Mouse (Mus musculus) MEL (cell line): ENCODE measurements around the gene Arhgap18. TPM values are rescaled to one million over a fixed set of nuclear protein-coding genes. Genes with fewer than 3 reads are reported as not detected.

Source experiments
- DNase-seq: peaks from one replicate; pipeline ENCODE4 v3.0.0; 2011; ENCODE audit warnings: low read depth, low spot score
- H3K27ac ChIP-seq: 2 replicates; pipeline ENCODE4 v1.5.1; 2012; ENCODE audit warnings: low read depth, mild to moderate bottlenecking, control low read depth, low read length, moderate library complexity; ENCODE audit not compliant: control insufficient read depth
- H3K27me3 ChIP-seq, 2 experiments: fragments of 150-350 bp in 1 of 2; sonication (generic) in 1 of 2; 2 replicates each; pipeline ENCODE4 v1.6.1; 2012; ENCODE audit warnings: low read length in 2 of 2, mild to moderate bottlenecking in 2 of 2, improper control_type of control experiment in 1 of 2, moderate library complexity in 1 of 2; ENCODE audit not compliant: insufficient read depth in 2 of 2, control insufficient read depth in 1 of 2
- H3K36me3 ChIP-seq, 2 experiments: 2 replicates each; pipeline ENCODE4 v1.6.1; 2012 to 2014; ENCODE audit warnings: low read length in 2 of 2, improper control_type of control experiment in 1 of 2, inconsistent platforms in 1 of 2, mild to moderate bottlenecking in 1 of 2; ENCODE audit not compliant: insufficient read depth in 2 of 2, control insufficient read depth in 1 of 2
- H3K4me1 ChIP-seq, 2 experiments: fragments of 150-350 bp in 1 of 2; sonication (generic) in 1 of 2; 2 replicates each; pipeline ENCODE4 v1.6.1; 2012; ENCODE audit warnings: low read length in 2 of 2, improper control_type of control experiment in 1 of 2, mild to moderate bottlenecking in 1 of 2; ENCODE audit not compliant: insufficient read depth in 2 of 2, control insufficient read depth in 1 of 2
- H3K4me3 ChIP-seq, 2 experiments: fragments of 150-350 bp in 1 of 2; sonication (generic) in 1 of 2; 2 replicates each; pipeline ENCODE4 v1.5.1; 2012; ENCODE audit warnings: low read depth in 2 of 2, low read length in 2 of 2, mild to moderate bottlenecking in 2 of 2, moderate library complexity in 2 of 2, control low read depth in 1 of 2, improper control_type of control experiment in 1 of 2; ENCODE audit not compliant: control insufficient read depth in 1 of 2, insufficient read depth in 1 of 2
- H3K79me2 ChIP-seq: 2 replicates; pipeline ENCODE4 v1.6.1; 2012; ENCODE audit warnings: mild to moderate bottlenecking, low read length, moderate library complexity; ENCODE audit not compliant: control insufficient read depth, poor library complexity, insufficient read depth
- H3K9ac ChIP-seq: 2 replicates; pipeline ENCODE4 v1.6.1; 2012; ENCODE audit warnings: low read depth, mild to moderate bottlenecking, control low read depth, low read length, moderate library complexity; ENCODE audit not compliant: control insufficient read depth, poor library complexity, severe bottlenecking
- H3K9me3 ChIP-seq: fragments of 150-350 bp; sonication (generic); replicated peaks from 2 replicates; pipeline ENCODE4 v1.6.1; 2012; ENCODE audit warnings: mild to moderate bottlenecking, low read length, improper control_type of control experiment, moderate library complexity; ENCODE audit not compliant: insufficient read depth
- BHLHE40 ChIP-seq: IDR thresholded peaks from 2 replicates; pipeline ENCODE4 v1.6.1; 2012; ENCODE audit warnings: low read depth, mild to moderate bottlenecking, inconsistent platforms, low read length, improper control_type of control experiment, borderline replicate concordance
- CHD2 ChIP-seq: IDR thresholded peaks from 2 replicates; pipeline ENCODE4 v1.6.1; 2011; ENCODE audit warnings: low read length, improper control_type of control experiment
- CTCF ChIP-seq, 3 experiments: IDR thresholded peaks in 2 of 3; conservative IDR thresholded peaks in 1 of 3; 2 replicates each; pipeline ENCODE4 v1.5.1; 2011 to 2012; ENCODE audit warnings: low read length in 3 of 3, low read depth in 2 of 3, mild to moderate bottlenecking in 2 of 3, improper control_type of control experiment in 1 of 3, inconsistent platforms in 1 of 3, mixed read lengths in 1 of 3, moderate library complexity in 1 of 3; ENCODE audit not compliant: control insufficient read depth in 1 of 3, insufficient read depth in 1 of 3, poor library complexity in 1 of 3, severe bottlenecking in 1 of 3
- ELF1 ChIP-seq: IDR thresholded peaks from 2 replicates; pipeline ENCODE4 v1.6.1; 2014; ENCODE audit warnings: low read depth, mild to moderate bottlenecking, inconsistent platforms, low read length, improper control_type of control experiment, moderate library complexity
- EP300 ChIP-seq, 2 experiments: IDR thresholded peaks; 2 replicates each; pipeline ENCODE4 v1.6.1; 2011; ENCODE audit warnings: improper control_type of control experiment in 2 of 2, low read length in 2 of 2, low read depth in 1 of 2, mild to moderate bottlenecking in 1 of 2
- GATA1 ChIP-seq: IDR thresholded peaks from 2 replicates; pipeline ENCODE4 v1.6.1; 2011; ENCODE audit warnings: low read depth, low read length, improper control_type of control experiment
- JUND ChIP-seq: IDR thresholded peaks from 2 replicates; pipeline ENCODE4 v1.6.1; 2011; ENCODE audit warnings: low read depth, mild to moderate bottlenecking, improper control_type of control experiment, low read length
- MAZ ChIP-seq: IDR thresholded peaks from 2 replicates; pipeline ENCODE4 v1.6.1; 2012; ENCODE audit warnings: low read depth, mild to moderate bottlenecking, inconsistent platforms, low read length, improper control_type of control experiment
- RAD21 ChIP-seq: IDR thresholded peaks from 2 replicates; pipeline ENCODE4 v1.6.1; 2011; ENCODE audit warnings: mild to moderate bottlenecking, low read depth, low read length, improper control_type of control experiment
- RCOR1 ChIP-seq: IDR thresholded peaks from 2 replicates; pipeline ENCODE4 v1.6.1; 2012; ENCODE audit warnings: low read depth, mild to moderate bottlenecking, inconsistent platforms, low read length, improper control_type of control experiment
- SIN3A ChIP-seq: IDR thresholded peaks from 2 replicates; pipeline ENCODE4 v1.6.1; 2012; ENCODE audit warnings: low read length, improper control_type of control experiment, inconsistent platforms
- SMC3 ChIP-seq: IDR thresholded peaks from 2 replicates; pipeline ENCODE4 v1.6.1; 2011; ENCODE audit warnings: low read depth, low read length, improper control_type of control experiment
- TAL1 ChIP-seq: IDR thresholded peaks from 2 replicates; pipeline ENCODE4 v1.6.1; 2012; ENCODE audit warnings: mild to moderate bottlenecking, inconsistent platforms, low read length, moderate library complexity, mixed read lengths
- TCF12 ChIP-seq: IDR thresholded peaks from 2 replicates; pipeline ENCODE4 v1.6.1; 2014; ENCODE audit warnings: low read depth, mild to moderate bottlenecking, inconsistent platforms, low read length, improper control_type of control experiment, moderate library complexity
- UBTF ChIP-seq: IDR thresholded peaks from 2 replicates; pipeline ENCODE4 v1.6.1; 2012; ENCODE audit warnings: low read depth, mild to moderate bottlenecking, inconsistent platforms, low read length, improper control_type of control experiment, moderate library complexity, borderline replicate concordance; ENCODE audit not compliant: insufficient read depth
- USF1 ChIP-seq: IDR thresholded peaks from 2 replicates; pipeline ENCODE4 v1.6.1; 2014; ENCODE audit warnings: low read depth, mild to moderate bottlenecking, inconsistent platforms, low read length, improper control_type of control experiment, moderate library complexity
- USF2 ChIP-seq, 2 experiments: IDR thresholded peaks; 2 replicates each; pipeline ENCODE4 v1.6.1; 2011 to 2012; ENCODE audit warnings: improper control_type of control experiment in 2 of 2, low read length in 2 of 2, borderline replicate concordance in 1 of 2, inconsistent platforms in 1 of 2, low read depth in 1 of 2, mild to moderate bottlenecking in 1 of 2; ENCODE audit not compliant: insufficient read depth in 1 of 2
- ZMIZ1 ChIP-seq: IDR thresholded peaks from 2 replicates; pipeline ENCODE4 v1.6.1; 2012; ENCODE audit warnings: low read depth, mild to moderate bottlenecking, inconsistent platforms, low read length, improper control_type of control experiment, moderate library complexity
- polyA plus RNA-seq, 2 experiments: library from polyadenylated mRNA; stranded (reverse) in 1 of 2; unstranded in 1 of 2; fragments of >175 nt in 1 of 2; fragments of >200 nt in 1 of 2; gene quantifications; 2 replicates each; pipeline versions ENCODE4 v1.2.1 to v1.2.4; 2012; ENCODE audit warnings: low replicate concordance in 2 of 2, low read depth in 1 of 2; ENCODE audit not compliant: insufficient read length in 2 of 2, insufficient read depth in 1 of 2, missing spikeins in 1 of 2
- total RNA-seq: library from RNA; depleted of rRNA; stranded (reverse); fragments of 300-350 nt; gene quantifications from 2 replicates; pipeline ENCODE4 v1.2.3, GENCODE M21; 2012

Gene Arhgap18
- total and polyA plus RNA-seq, 3 experiments: 3.4 to 4.4 TPM; not detected in 1

GRCm38 (mm10) chr10:26858537-26858936 is 105.3 kb downstream of the Arhgap18 start:
- Histone ChIP-seq H3K4me1 (peaks cover 4 to 15% of the 10 kb centered on the region in 2 experiments), H3K27ac (no peak overlapping the region), H3K79me2 (no peaks in the 10 kb centered on the region), H3K4me3 (no peak overlapping the region), H3K9ac (no peak overlapping the region), H3K36me3 (peaks cover 0 to 8% of the 10 kb centered on the region in 2 experiments; a peak in 2 of 4 replicates), H3K27me3 (no peaks in the 10 kb centered on the region), H3K9me3 (no peaks in the 10 kb centered on the region)
- TF ChIP-seq SIN3A (no peak), TAL1 (no peak), JUND (no peak), BHLHE40 (no peak), GATA1 (no peak), USF1 (no peak), USF2 (IDR thresholded peaks at IDR 0.05; ENCODE audit: borderline replicate concordance in 1 of 2, insufficient read depth in 1 of 2, low read depth in 1 of 2, low read length in 2 of 2) (no peak), MAZ (no peak), RAD21 (no peak), TCF12 (no peak), UBTF (no peak), RCOR1 (no peak), CHD2 (no peak), ELF1 (no peak), SMC3 (no peak), ZMIZ1 (no peak), CTCF (IDR thresholded peaks at IDR 0.05 in 2 of 3, conservative IDR thresholded peaks at IDR 0.05 in 1 of 3; ENCODE audit: control insufficient read depth in 1 of 3, insufficient read depth in 1 of 3, low read depth in 2 of 3, low read length in 3 of 3, poor library complexity in 1 of 3, severe bottlenecking in 1 of 3) (no peak)
- no peak for DNase-seq

DNA sequence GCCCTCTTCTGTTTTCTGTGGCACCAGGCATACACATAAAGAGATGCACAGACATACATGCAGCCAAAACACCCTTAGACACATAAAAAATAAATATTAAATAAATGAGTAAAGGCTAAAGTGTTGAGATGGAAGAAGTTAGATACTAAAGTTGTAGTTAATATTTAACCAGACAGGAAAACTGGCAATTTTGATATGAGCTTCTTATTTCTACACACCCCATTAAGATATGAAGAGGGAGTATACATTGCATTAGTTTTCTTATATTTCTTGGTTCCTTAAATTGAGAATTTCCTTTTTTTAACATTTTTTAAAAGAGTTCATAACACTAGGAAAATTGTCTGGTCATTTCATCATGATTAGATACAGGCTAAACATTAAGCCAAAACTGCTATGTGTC is 108.0 kb downstream of the Arhgap18 start:
- DNase-seq: peak; percentile 33
- Histone ChIP-seq H3K27ac (peak overlapping the region; percentile 31), H3K36me3 (peaks cover 0 to 8% of the 10 kb centered on the region in 2 experiments; a peak in 2 of 4 replicates), H3K4me1 (peaks cover 4 to 15% of the 10 kb centered on the region in 2 experiments), H3K79me2 (no peaks in the 10 kb centered on the region), H3K4me3 (peak overlapping the region in 1 of 2 experiments; percentile 18; a peak in 1 of 4 replicates)
- TF ChIP-seq TCF12 (peak; percentile 57; the same call in 1 of the 2 replicates), GATA1 (0 out of 2 replicates have a peak, but pooled peaks have one; percentile 26), EP300 (IDR thresholded peaks at IDR 0.05; ENCODE audit: low read depth in 1 of 2, low read length in 2 of 2) (peak; percentile 40 to 51; a peak in 3 of 4 replicates), USF1 (no peak)
- TF ChIP-seq, all 39 proteins: peak for 3
- no peaks in the 10 kb centered on the region for H3K27me3 ChIP-seq
- H3K9ac ChIP-seq: no peak overlapping the region
- no peaks in the 10 kb centered on the region for H3K9me3 ChIP-seq
